Mouse (Mus musculus) urinary bladder, postnatal 14 days (tissue): ENCODE results near the gene Tssk6.

Source experiments
- DNase-seq: peaks from one replicate; pipeline ENCODE4 v3.0.0; 2021; ENCODE audit warnings: low spot score

The Tssk6 gene

DNA sequence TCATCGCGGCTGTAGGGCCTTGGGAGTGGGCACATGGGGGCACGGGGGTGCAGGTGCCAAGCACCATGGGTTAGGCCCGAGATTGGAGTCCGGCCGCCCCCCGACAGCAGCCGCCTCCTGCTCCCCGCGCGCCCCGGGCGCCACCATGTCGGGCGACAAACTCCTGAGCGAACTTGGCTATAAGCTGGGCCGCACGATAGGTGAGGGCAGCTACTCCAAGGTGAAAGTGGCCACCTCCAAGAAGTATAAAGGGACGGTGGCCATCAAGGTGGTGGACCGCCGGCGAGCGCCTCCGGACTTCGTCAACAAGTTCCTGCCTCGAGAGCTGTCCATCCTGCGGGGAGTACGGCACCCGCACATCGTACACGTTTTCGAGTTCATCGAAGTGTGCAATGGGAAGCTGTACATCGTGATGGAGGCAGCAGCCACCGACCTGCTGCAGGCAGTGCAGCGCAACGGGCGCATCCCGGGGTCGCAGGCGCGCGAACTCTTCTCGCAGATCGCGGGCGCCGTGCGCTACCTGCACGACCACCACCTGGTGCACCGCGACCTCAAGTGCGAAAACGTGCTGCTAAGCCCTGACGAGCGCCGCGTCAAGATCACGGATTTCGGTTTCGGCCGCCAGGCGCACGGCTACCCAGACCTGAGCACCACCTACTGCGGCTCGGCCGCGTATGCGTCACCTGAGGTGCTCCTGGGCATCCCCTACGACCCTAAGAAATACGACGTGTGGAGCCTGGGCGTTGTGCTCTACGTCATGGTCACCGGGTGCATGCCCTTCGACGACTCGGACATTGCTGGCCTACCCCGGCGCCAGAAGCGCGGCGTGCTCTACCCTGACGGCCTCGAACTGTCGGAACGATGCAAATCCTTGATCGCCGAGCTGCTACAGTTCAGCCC, at the start of gene Tssk6, which contains the start of the genes Ndufa13 and Yjefn3:
Tssk6 (plus strand) TSS at position 22 of the 900 bp plus-strand sequence.
Ndufa13 (minus strand) TSS at position 396 of the 900 bp plus-strand sequence.
Yjefn3 (minus strand) TSS at position 550 of the 900 bp plus-strand sequence.
- no peak for DNase-seq

DNA sequence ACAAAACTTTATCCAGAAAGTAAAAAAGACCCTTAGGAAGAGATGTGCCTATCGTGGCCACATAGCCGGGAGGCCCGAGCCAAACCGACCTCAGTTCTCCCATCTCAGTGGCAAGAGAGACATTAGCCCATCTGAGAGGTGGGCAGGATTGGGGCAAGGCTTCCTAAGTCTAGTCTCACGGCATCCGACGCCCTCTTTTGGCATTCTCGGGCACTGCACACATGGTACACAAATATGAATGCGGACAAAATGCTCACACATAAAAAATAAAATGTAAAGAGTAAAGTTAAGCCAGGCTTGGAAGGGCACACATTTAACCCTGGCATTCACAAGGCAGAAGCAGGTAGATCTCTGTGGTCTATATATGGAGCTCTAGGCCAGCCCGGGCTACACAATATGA, 48.1 kb upstream of the Tssk6 start:
- no peak for DNase-seq

DNA sequence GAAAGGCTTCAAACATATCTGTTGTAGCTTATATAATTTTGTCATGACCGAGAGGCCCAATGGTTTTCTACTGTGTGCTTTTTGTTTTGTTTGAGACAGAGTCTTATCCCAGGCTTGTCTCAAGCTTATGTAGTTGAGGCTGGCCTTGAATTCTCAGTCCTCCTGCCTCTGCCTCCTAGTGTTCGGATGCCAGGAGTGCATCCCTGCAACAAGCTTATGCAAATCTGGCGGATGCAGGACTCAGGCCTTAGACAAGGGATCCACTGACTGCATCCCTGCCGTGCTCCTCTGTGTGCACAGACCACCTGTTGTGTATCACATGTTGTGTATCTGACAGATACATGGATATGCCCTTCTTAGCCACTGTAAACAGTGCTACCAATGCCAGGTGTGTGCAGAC, 41.2 kb upstream of the Tssk6 start:
- DNase-seq, result no peak

DNA sequence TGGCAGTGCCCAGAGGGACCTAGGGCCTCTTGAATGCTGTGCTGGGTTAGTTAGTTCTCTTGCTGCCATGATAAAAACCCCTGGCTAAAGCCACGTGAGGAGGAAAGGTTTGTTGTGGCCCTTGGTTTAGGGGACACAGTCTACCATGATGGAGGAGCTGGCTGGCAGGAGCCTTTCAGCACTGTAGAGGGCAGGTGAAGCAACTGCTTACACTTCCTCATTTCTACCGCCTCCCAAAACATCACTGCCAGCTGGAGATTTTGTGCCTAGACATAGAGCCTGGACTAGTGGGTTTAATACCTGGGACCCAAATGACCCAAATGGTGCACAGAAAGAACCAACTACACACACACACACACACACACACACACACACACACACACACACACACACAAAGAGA, 40.7 kb upstream of the Tssk6 start:
- no peak for DNase-seq

DNA sequence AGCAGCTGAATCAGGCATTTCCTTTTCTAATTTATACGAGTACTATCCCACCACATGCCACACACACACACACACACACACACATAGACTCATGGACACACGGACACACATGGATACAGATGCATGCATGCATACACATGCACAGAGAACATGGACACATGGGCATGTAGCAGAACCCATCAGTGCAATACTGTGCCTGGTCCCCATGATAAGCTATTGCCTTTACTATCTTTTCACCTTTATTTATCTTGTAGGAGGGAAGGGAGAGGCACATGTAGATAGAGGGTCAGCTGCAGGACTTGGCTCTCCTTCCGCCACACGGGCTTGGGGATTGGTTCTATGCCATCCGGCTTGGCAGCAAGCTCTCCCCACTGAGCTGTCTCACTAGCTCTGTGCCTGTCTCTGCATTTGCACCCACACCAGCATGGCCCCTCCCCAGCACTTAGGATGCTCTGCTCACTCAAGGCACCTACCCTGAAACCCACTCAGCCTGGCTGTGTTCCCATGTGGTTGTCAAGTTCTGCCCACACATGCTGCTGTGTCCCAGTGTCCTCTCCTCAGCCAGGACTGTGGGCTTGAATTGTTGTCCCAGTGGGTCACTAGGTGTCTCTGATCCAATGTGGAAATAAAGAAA, 38.5 kb upstream of the Tssk6 start:
- no peak for DNase-seq

DNA sequence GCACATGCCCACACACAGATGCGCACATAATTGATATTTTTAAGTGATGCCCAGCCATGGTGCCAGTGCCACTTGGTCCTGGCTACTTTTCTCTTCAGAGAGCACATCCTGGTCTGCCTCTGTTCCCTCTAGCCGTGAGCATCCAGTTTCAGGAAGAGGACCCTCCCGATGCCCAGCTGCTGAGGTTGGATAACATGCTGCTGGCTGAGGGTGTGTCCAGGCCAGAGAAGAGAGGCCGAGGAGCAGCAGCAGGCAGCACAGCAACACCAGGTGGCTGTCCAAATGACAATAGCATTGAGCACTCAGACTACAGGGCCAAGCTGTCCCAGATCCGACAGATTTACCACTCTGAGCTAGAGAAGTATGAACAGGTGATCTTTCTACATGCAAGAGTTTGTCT, 37.8 kb upstream of the Tssk6 start:
- no peak for DNase-seq

DNA sequence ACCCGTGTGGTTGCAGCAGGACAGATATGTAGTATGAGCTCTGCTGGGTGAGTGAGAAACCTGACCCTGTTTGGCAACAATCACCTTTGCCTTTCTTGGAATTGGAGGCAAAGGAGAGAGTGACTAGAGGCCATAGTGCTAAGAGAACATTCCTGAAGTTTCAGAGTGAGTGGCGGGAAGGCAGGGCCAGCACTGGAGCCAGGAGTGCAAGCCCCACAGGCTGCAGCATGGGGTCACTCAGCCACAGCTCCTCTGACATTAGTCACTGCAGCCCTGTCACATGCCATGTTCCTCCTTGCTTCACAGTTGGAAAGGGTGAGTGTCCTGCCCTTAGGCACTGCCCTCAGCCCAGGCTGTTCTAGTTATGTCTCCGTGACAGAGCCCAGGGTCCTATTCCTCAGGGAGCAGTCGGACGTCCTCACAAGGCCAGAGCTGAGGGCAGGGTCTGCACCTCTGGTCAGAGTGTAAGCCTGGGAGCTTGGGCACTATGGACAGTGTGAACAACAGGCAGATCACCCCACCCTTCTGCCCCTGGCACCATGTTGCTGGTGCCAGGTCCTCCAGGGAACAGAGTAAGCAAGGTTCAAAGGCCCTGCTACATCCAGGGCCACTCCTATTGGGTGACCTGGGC, 34.2 kb upstream of the Tssk6 start:
- DNase-seq, result no peak

DNA sequence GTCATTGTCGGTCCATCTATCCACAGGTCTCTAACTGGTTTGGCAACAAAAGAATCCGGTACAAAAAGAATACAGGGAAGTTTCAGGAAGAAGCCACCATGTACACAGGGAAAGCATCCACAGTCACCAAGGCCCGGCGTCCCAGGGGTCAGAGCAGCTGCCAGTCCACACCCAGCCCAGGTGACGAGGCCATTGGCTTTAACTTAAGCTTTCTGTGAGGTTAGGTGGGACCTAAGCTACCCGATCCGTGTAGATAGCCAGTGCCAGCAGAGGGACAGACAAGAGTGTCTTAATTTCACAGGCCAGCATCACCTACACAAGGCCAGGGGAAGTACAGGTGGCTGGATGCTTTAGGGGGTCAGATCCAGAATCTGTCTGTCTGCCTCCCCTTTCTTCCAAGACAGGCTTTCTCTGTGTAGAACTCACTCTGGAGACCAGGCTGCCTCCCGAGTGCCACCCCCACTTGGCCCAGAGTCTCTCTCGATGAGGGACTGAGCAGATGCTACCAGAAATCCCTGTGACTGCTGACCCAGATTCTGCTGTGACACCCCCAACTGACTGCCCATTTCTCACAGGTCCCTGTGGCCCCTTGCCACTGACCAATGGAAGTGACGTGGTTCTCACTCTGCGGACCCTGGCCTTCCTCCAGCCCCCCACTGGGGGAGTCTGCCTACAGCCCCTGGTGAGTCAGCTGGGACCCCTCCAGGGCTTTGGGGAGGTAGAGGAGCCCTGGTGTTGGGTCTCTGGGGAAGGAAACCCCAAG, 31.8 kb upstream of the Tssk6 start:
- no peak for DNase-seq

DNA sequence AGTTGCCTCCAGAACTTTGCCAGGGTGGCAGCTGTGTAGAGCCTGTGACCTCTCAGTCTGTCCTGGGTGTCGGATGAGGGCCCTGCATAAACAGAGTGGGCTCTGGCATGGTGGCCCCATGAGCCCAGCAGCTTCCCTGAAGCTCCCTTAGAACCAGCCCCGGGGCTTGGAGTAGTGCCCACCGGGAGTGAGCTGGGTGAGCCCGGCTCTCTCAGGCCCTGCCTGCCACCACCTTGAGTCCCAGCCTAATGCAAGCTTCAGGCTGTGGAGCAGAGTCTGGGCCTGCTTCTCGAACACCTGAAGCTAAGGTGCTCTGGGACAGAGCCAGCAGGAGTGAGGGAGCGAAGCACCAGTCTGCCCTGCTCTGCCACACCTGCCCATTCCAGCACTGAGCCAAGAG, 31.1 kb upstream of the Tssk6 start:
- DNase-seq, result no peak

DNA sequence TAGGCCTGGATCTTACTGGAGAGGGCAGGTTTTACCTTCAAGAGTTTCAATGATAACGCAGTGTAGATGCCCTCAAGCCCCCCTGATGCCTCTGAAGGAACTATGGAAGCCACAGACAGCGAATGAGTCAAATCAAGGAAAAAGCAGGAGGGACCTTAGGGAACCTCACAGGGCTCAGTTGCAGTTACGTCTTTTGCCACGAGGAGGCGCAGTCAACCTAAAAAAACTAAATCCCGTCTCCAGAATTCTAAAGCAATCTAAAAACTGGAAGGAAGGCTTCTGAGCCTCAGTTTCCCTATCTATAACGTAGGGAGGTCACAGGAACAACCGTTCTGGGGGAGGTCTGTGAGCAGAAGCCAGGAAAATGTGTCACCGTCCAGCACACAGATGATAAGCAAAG, 27.8 kb upstream of the Tssk6 start:
- DNase-seq, result peak; percentile 58

DNA sequence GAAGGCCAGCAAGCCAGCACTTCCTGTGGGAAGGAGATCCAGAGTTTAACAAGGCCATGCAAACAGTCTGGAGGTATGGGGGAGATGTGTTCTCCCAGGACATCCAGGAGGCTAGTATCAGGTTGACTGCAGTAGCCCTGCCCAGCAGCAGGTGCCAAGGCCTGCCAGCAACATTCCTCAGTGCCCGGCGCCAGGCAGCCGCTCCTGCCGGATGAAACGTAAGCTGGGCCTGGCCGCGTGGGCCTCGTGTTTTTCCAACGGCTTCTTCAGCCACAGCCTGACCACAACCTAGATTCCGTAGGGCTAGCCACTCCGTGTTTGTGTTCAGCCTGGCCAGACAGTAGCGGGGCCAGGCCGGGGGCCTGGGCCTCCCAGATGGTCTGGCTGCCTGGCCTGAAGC, 27.3 kb upstream of the Tssk6 start:
- DNase-seq, result no peak

DNA sequence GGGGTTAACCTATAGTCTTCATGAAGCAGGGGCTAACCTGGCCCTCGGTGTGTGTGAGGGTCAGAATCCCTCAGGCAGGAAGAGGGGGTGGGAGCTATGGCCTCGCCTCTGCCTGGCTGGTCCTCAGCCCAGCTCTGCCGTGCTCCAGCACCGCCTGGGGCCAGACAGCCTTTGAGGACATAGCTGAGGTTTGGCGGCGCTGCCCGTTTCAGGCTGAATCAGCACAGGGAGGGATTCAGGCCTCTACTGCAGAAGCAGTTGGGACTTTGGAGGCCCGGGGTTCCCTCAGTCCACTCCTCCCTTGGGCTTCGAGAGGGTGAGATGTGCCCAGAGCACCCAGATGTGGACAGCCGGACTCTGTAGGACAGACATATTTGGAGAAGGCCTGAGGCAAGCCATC, 25.9 kb upstream of the Tssk6 start:
- no peak for DNase-seq

DNA sequence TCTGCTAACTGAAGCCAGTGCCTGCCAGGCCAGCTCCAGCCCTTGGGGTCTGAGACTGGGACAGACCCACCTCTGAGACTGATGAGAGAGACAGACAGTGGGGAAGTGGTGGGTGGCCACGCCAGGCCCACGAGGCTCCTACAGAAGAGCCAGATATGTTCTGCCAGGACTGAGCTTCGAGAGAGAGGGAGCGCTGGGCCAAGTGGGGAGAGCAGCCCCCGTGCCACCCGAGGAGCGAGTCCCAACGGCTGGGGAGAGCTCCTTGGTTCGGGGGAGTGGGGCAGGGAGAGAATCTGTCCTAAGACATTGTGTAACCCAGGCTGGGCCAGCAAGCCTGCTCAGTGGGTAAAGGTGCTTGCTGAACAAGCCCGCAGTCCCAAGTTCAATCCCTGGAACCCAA, 25.0 kb upstream of the Tssk6 start:
- DNase-seq, result no peak

DNA sequence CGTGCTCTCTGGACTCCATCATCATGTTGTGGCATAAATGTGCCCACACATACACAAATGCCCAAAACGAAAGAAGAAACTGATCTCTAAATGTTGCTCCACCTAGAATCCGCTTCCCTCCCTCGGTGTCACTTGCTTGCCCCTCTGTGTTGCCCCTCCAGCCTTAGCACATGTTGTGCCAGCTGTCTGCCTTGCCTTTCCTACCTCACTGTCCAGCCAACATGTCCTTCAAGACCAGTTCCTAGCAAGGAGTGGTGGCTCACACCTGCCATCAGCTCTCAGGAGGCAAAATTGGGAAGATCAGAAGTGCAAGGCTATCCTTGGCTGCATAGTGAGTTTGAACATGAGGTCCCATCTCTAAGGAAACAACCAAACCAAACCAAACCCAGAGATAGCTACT, 24.6 kb upstream of the Tssk6 start:
- DNase-seq, result no peak

DNA sequence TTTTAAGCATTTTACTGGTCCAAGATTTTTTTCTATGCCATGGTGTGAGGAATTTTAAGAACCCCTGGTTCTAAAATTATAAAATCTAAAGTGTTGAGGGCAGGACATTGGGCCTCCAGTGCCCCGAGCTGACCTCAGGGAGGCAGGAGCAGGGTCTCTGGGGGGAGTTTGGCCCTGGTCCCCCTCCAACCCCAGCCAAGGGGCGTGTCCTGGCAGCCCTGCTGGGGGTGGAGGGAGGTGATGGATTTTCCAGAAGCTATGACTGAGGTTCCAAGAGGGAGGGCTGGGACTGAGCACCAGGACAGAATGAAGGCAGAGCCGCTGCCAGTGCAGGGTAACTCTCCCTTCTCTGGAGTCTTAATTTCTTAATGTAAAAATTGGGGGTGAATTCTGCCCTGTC, 24.0 kb upstream of the Tssk6 start:
- DNase-seq, result no peak

DNA sequence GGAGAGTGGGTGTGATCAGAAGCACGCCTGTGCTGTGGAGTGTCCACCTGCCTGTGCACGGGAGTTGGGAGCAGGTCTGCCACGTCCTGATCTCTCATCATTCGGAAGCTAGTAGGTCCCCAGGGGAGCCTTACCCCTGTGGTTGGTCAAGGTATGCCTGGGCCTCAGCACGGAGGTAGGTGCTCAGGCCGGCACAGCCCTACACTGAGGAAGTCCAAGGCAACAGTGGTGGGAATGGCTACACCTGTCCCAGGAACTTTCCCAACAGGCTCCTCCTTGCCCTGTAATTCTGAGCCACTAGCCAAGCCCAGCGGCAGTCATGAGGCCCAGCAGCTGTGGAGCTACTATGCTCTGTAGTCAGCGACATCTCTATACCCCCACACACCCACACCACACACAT, 22.3 kb upstream of the Tssk6 start:
- DNase-seq, result no peak

DNA sequence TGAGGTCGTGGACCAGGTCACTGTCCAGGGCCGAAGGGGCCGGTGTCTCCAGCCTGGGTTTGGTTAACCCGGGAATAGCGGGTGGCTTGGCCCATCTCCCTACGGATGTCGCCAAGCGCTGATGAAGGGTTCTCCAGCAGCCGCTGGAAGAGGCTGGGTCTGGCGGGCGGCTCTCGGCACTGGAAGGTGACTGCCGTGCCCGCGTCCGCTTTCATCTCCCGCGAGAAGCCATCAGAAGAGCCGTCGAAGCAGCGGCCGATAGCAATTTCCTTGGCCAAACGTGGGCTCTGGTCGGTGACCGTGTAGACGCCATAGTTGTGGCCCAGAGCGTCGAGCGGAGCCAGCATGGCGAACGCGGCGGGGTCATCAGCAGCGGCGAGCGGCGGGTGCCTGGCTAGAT, 21.1 kb upstream of the Tssk6 start:
- DNase-seq, result no peak

DNA sequence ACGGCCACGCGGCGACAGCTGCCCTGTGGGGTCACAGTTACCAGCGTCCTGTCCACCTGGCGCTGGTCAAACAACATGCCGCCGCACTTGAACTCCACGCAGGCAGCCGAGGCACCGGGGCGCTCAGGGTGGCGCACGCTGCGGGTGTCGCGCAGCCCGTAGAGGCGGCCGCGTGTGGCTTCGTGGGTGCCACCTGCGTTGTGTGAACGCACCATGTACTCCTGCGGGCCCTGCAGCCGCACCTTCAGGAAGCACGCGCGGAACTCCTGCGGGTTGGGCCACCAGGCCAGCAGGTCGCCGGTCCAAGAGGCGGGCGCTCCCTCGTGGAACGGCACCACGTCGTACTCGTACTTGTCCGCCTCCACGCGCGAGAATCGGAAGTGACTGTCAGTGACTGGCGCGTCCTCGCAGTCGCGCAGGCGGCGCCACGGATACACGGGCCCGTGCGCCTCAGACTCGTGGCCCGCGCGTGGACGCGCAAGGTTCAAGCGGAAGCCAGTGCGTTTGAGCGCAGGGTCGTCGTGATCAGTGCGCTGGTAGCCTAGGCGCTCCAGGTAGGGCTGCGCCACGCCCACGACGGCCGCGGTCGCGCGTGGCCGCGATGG, 20.6 kb upstream of the Tssk6 start:
- no peak for DNase-seq

DNA sequence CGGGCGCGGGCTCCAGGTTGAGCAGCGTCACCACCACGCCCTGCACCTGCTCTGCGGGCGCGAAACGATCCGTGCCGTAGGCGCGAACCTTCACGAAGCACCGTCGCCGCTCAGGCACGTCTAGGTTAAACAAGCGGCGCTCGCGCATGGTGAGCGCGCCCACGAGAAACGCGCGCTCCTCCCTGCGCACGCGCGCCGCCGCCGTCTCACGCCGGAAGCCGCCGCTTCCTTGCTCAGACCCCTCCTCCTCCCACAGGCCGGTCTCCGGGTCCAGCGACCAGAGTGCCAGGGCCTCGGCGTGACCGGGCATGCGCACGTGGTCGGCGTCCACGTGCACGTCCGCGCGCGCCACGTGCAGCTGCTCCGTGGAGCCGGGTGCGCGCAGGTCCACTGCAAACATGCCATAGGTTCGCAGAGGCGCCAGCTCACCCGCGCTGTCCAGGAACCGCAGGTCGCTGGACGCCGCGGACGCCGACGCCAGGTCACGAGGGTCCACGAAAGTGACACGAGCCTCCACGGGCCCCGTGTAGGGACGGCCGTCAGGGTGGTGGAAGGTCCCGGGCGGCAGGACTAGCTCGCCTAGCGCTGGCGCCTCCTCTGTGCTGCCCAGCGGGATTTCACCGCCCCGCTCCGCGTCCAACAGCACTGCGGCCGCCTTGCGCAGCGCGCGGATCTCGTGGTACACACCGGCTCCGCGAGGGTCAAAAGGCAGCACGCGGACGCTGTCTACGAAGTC, 19.8 kb upstream of the Tssk6 start:
- peak; percentile 76 for DNase-seq

DNA sequence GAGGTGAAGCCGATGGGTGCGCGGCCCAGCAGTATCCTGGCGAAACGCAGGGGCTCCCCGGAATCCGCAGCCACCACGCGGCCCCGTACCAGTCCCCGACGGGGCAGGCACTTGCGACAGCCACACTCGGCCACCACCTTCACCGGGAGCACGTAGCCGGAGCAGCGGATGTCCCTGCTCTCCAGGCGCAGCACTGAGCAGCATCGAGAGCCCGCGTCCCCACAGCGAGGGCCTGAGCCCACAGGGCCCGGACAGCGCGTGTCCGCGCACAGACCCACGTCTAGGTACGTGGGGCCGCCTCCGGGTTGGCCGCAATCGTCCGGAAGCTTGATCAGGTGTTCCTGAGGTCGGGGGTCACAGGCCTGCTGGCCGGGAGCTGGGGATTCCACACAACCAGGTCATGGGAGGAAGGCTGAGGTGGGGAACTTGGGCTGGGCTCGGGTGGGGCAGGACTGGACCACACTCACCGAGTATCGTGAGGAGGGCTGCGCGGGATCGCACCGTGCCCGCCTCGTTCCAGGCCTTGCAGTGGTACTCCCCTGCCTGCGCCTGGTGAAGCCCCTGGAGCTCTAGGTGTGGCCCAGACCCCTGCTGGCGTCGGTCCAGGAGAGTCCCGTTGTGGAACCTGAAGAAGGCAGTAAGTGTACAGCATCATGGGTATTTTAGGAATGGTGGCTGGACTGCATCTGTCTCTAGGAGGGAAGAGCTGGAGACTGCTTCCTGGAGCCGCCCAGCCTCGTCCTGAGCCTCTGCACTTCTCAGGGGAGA, 19.0 kb upstream of the Tssk6 start:
- no peak for DNase-seq
